Mouse (Mus musculus) cortical plate, adult 2 months (tissue): Measurements from ENCODE around the gene Rnf145.

Source experiments
- CTCF ChIP-seq: fragments of 200-500 bp; IDR thresholded peaks from 2 replicates; pipeline ENCODE4 v1.5.1; 2011; ENCODE audit warnings: mild to moderate bottlenecking, control low read depth, low read length; ENCODE audit not compliant: insufficient read depth; ENCODE audit errors: extremely low read depth
- POLR2A ChIP-seq: fragments of 200-500 bp; IDR thresholded peaks from 2 replicates; pipeline ENCODE4 v1.6.1; 2011; ENCODE audit warnings: mild to moderate bottlenecking, low read length, control low read depth; ENCODE audit not compliant: insufficient read depth; ENCODE audit errors: extremely low read depth

DNA sequence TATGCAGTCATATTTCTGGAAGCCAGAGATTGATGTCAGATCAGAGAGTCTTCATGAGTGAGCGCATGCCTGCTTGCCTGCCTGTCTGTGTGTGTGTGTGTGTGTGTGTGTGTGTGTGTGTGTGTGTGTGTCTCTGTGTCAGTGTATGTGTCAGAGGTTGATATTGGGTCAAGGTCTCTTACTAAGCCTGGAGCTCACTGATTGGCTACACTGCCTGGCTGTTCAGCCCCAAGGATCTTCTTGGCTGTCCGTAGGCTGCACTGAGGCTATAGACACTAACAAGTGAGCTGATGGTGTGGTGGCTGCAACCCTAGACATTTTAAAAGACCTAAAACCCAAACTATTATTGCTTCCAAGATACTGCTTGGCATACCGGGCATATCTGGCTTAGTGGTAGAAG lies 39.8 kb downstream of the Rnf145 start:
- TF ChIP-seq CTCF (no peak), POLR2A (no peak)
